Comparison of ENCODE assay signal across 8 mouse cellular contexts in the genomic region with DNA sequence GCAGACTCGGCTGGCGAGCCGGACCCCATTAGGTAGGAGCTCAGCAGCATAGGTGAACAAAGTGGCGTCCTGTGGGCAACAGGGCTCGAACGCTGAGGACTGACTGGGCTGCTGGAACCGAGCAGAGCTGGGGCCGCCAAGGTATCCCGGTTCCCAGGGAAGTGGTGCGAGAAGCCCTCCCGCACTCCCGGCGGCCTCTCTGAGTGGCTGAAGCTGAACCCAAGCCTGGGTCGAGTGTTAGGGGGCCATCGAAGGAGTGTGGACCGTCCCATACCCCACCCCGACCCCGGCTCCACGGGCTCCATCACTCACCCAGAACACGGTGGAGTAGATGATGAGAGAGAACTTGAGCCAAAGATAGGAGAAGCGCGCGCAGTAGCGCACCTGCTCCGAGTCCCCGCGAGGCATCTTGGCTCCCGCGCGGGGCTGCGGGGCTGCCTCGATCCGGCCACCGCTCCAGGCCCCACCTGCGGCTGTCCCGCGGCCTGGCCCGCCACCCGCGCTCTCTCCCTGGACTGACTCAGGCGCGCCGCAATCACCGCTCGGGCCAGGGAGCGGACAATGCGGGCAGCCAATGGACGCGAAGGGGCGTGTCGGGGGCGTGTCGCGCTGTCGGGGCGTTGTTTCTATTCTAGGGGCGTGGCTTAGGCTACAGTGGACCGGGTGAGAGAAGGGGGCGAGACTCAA. TPM values are rescaled to one million over a fixed set of nuclear protein-coding genes. Genes with fewer than 3 reads are reported as not detected.
DNase-seq lines count a peak whose midpoint lies in the region; ATAC-seq lines count a peak whose summit lies in the region.

A gene (minus strand): TSS at position 544 of the 687 bp plus-strand sequence.

- ATAC-seq in intestine, embryonic 14.5 days (replicated peaks; ENCODE audit: low FRiP score, low TSS enrichment, low read depth) = peak; percentile 94
- peak; percentile 91 for ATAC-seq in megakaryocyte-erythroid progenitor cell, adult 5-6 weeks (replicated peaks; ENCODE audit: low FRiP score, low TSS enrichment, poor library complexity, severe bottlenecking)

- intact Hi-C loops in left cerebral cortex, postnatal 10 days (cut with DNase I) = no loop called here

- no peaks in the 10 kb centered on the region for H3K27me3 ChIP-seq in intestine, embryonic 14.5 days (replicated peaks; ENCODE audit: control insufficient read depth, insufficient read depth, low read length)

- H3K4me2 ChIP-seq in intestine, embryonic 14.5 days (ENCODE audit: low read length) = peak within 1 kb of the TSS; percentile 91

- under 1% methylated on average over 59 of the region's 59 CpGs for WGBS in intestine, embryonic 14.5 days

- DNase-seq in adrenal gland, adult 8-10 months = peak; percentile 94
- peak; percentile 96 for DNase-seq in embryo, embryonic 11 days
- DNase-seq in gastrocnemius, postnatal 25 days = peak; percentile 91
- DNase-seq in intestine, embryonic 14.5 days (ENCODE audit: low spot score) = peak; percentile 98
- DNase-seq in left cerebral cortex, postnatal 10 days (ENCODE audit: extremely low spot score in 1 of 2, low spot score in 2 of 2) = peak; percentile 70 to 94
- peak; percentile 87 for DNase-seq in right cerebral cortex, postnatal 25 days
- DNase-seq in urinary bladder, postnatal 36 days (ENCODE audit: low spot score in 2 of 2) = peak; percentile 91 to 96

- no peaks in the 10 kb centered on the region for H3K9me3 ChIP-seq in intestine, embryonic 14.5 days (ENCODE audit: control insufficient read depth, low read length)

- peak within 1 kb of the TSS; percentile 58 for H3K9ac ChIP-seq in intestine, embryonic 14.5 days (ENCODE audit: low read length)

- peak within 1 kb of the TSS; percentile 71 for H3K4me3 ChIP-seq in intestine, embryonic 14.5 days (ENCODE audit: low read depth, low read length)

- peaks cover 20% of the 10 kb centered on the region; the same call in 1 of the 2 replicates for H3K4me1 ChIP-seq in intestine, embryonic 14.5 days (replicated peaks; ENCODE audit: control insufficient read depth, insufficient read depth, low read length)

- no peak within 1 kb of the TSS for H3K27ac ChIP-seq in intestine, embryonic 14.5 days (ENCODE audit: low read depth)

- H3K36me3 ChIP-seq in intestine, embryonic 14.5 days (ENCODE audit: control insufficient read depth, insufficient read depth, low read length) = no peaks in the 10 kb centered on the region

RNA-seq across cellular contexts. Expression of the gene that starts here (rescaled TPM):
- total RNA-seq in adrenal gland, adult 8-10 months (2022) = 10 to 100 TPM; 17.5 to 29.9 (median 21.7) TPM
- 1 to 10 TPM; 4.0 to 5.2 TPM for total RNA-seq in gastrocnemius, postnatal 25 days (2021)
- polyA plus RNA-seq in intestine, embryonic 14.5 days (2014; fragmentation: Nextera tagmentation; extraction: Ambion mirVana) = 31.5 and 32.5 TPM in 2 replicates
- total RNA-seq in left cerebral cortex, postnatal 10 days (2021) = 1 to 10 TPM; 5.0 to 7.7 TPM
- 1.9 and 10.3 TPM in 2 replicates for total RNA-seq in megakaryocyte-erythroid progenitor cell, adult 5-6 weeks (2014; fragmentation: Nextera tagmentation)
- 1.5 and 1.7 TPM in 2 replicates for total RNA-seq in megakaryocyte-erythroid progenitor cell, adult 5-6 weeks (2017)
